Mouse (Mus musculus): Measurements from ENCODE around the gene Ccdc174. TPM values are rescaled to one million over a fixed set of nuclear protein-coding genes. Genes with fewer than 3 reads are reported as not detected.
A peak's percentile ranks its signal among the peaks of the same experiment; 100 is the strongest.
"Not testable (repeated sequence)": the region's sequence is repeated elsewhere in the genome, so short reads cannot be mapped to it uniquely, and the experiment has no call there.

Gene Ccdc174
- polyA plus RNA-seq, 1 experiment from 2014 or later: 47.5 TPM

DNA sequence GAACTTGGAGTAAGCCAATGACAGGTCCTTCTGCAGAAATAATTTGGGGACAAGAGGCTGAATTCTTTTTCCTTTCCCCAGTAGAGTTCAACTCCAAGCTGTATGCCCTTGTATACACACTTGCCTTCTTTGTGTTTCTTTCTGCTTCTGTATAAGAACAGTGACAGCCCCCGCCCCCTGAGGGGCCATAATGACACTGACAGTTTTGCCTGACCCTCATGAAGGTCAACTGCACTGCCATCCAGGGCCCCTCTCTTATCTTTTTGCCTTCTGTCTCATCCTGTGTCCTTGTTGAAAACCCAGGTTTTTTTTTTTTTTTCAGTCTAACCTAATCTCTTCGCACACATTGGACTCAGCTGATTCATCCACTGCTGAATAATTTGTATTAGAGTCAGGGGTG, 5.1 kb upstream of the Ccdc174 start:
- Histone ChIP-seq H3K4me1 (replicated peaks) (peaks cover 5% of the 10 kb centered on the region), H3K36me3 (no peaks in the 10 kb centered on the region), H3K27me3 (peaks cover 7% of the 10 kb centered on the region; the same call in 1 of the 2 replicates), H3K4me3 (replicated peaks) (no peak overlapping the region), H3K9ac (replicated peaks) (no peak overlapping the region), H3K4me2 (replicated peaks) (no peak overlapping the region), H3K27ac (no peak overlapping the region), H3K9me3 (peaks cover 3% of the 10 kb centered on the region; the same call in 1 of the 2 replicates)
- 72% methylated on average over 2 of the region's 2 CpGs for WGBS
- ATAC-seq: no peak

DNA sequence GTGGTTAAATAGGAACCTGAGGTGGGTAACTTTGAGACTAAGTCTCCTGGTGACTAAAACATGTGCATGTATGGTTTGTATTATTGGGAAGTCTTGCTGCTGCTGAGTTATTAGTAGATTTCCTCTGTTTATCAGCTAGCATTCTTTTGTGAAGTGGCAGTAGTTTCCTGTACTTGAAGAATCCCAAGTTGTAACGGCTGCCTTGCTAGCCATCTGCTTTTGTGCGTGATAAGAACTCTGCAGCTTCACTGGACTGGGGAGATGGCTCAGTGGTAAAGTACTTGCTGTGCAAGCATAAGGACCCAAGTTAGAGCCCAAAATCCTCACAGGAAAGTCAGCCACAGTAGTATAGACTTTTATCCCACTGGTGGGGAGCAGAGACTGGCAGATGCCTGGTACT, 6.0 kb downstream of the Ccdc174 start:
- ATAC-seq: no peak
- no peak overlapping the region for H3K4me2 ChIP-seq (replicated peaks)
- no peak overlapping the region for H3K4me3 ChIP-seq (replicated peaks)
- H3K9me3 ChIP-seq: no peaks in the 10 kb centered on the region
- 92% methylated on average over 2 of the region's 2 CpGs for WGBS
- no peak overlapping the region for H3K9ac ChIP-seq (replicated peaks)
- H3K27me3 ChIP-seq: no peaks in the 10 kb centered on the region
- peaks cover 11% of the 10 kb centered on the region for H3K4me1 ChIP-seq (replicated peaks)
- H3K27ac ChIP-seq: no peak overlapping the region
- H3K36me3 ChIP-seq: peaks cover 67% of the 10 kb centered on the region

DNA sequence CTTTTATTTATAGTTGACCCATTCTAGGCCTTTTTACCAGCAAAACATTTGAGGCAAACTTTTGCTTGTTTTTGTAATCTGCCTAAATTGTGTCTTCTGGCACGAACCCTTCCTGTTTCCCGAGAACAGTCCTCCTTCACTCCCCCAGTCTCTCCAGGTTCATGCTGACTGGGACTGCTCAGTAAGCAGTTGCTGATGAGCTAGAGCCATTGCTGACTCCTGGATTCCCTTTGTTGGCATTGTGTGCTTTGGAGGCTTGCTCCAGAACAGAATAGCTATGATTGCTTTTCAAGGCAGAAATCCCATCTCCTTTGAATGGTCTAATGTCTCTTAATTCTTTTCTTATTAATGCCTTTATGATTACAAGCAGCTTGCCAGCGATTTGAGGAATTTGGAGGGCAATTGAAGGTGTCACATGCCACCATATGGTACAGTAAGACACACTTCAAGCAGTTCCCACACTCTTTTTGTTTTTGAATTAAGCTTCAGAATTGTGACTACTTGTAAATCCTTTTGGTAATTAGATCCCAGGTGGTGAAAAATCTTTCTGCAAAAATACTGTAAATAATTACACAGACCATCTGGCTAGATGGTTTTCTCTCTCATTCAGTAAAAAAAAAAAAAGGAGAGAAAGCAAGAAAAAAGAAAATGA, 11.5 kb downstream of the Ccdc174 start:
- Histone ChIP-seq H3K27ac (no peak overlapping the region), H3K4me1 (replicated peaks) (no peaks in the 10 kb centered on the region), H3K9me3 (no peaks in the 10 kb centered on the region), H3K27me3 (no peaks in the 10 kb centered on the region), H3K4me3 (replicated peaks) (no peak overlapping the region), H3K4me2 (replicated peaks) (no peak overlapping the region), H3K36me3 (peaks cover 82% of the 10 kb centered on the region), H3K9ac (replicated peaks) (no peak overlapping the region)
- WGBS: 75% methylated on average over 3 of the region's 3 CpGs
- ATAC-seq: no peak

DNA sequence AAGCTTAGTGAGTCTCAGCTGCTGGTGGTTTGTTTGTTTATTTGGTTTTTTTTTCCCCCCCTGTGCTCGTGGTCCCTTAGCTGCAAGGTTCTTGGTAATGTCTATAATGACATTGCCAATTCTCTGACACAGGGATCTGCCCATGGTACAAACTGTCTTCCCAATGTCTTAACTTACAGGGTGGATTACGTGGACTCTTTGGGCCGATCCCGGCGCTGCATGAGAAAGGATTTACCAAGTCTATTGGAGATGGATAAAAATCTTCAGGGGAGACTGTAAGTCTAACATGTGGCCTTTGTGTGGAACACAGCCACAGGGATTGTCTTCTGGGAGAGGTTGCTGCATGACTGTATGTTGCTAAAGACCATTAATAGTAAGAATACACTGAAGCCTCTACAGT, 12.8 kb downstream of the Ccdc174 start:
- no peaks in the 10 kb centered on the region for H3K4me1 ChIP-seq (replicated peaks)
- H3K9ac ChIP-seq (replicated peaks): no peak overlapping the region
- 87% methylated on average over 5 of the region's 5 CpGs for WGBS
- no peaks in the 10 kb centered on the region for H3K9me3 ChIP-seq
- no peaks in the 10 kb centered on the region for H3K27me3 ChIP-seq
- peaks cover 87% of the 10 kb centered on the region for H3K36me3 ChIP-seq
- H3K4me3 ChIP-seq (replicated peaks): no peak overlapping the region
- ATAC-seq: no peak
- no peak overlapping the region for H3K4me2 ChIP-seq (replicated peaks)
- H3K27ac ChIP-seq: no peak overlapping the region

DNA sequence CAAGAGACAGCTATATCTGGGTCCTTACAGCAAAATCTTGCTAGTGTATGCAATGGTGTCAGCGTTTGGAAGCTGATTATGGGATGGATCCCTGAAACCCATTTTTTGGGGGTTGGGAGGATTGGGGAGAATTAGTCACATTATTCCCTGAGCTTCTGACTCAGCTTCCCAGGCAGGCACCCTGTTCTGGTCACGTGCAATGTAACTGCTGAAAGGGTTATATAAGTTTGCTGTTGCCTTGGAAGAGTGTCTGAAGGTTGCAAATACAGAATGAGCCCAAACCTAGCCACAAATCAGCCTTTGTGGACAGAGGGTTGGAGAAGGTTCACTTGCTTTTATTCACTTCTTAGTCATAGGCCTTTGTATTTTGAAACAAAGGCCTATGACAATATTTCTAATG, 13.9 kb downstream of the Ccdc174 start:
- no peak for ATAC-seq
- Histone ChIP-seq H3K4me2 (replicated peaks) (no peak overlapping the region), H3K36me3 (peaks cover 89% of the 10 kb centered on the region), H3K9ac (replicated peaks) (no peak overlapping the region), H3K9me3 (no peaks in the 10 kb centered on the region), H3K4me3 (replicated peaks) (no peak overlapping the region), H3K27ac (no peak overlapping the region), H3K4me1 (replicated peaks) (no peaks in the 10 kb centered on the region), H3K27me3 (no peaks in the 10 kb centered on the region)
- WGBS: 100% methylated on average over 2 of the region's 2 CpGs

DNA sequence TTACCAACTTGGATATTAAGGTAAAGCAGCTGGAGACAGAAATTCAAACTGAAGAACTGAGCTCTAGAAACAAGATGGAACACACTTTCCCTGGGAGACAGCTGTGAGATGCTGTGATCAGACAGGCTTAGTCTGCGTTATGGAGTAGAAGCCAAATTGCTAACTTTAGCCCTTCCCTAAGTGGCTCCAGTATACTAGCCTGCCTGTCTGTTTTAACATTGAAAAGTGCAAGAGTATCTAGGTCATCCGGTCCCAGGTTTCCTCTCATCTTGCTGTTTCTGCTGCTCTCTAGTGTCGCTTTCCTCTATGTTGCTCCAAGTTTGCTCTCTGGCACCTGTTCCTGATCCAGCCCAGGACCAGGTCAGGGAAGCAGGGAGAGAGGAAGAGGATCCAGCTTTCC, 18.9 kb downstream of the Ccdc174 start:
- no peak overlapping the region; the same call in 1 of the 2 replicates for H3K9ac ChIP-seq (replicated peaks)
- no peak overlapping the region for H3K27ac ChIP-seq
- H3K27me3 ChIP-seq: no peaks in the 10 kb centered on the region
- 93% methylated on average over 3 of the region's 3 CpGs for WGBS
- no peak overlapping the region for H3K4me3 ChIP-seq (replicated peaks)
- no peaks in the 10 kb centered on the region for H3K4me1 ChIP-seq (replicated peaks)
- no peak overlapping the region for H3K4me2 ChIP-seq (replicated peaks)
- no peak for ATAC-seq
- no peaks in the 10 kb centered on the region for H3K9me3 ChIP-seq
- H3K36me3 ChIP-seq: peaks cover 89% of the 10 kb centered on the region

DNA sequence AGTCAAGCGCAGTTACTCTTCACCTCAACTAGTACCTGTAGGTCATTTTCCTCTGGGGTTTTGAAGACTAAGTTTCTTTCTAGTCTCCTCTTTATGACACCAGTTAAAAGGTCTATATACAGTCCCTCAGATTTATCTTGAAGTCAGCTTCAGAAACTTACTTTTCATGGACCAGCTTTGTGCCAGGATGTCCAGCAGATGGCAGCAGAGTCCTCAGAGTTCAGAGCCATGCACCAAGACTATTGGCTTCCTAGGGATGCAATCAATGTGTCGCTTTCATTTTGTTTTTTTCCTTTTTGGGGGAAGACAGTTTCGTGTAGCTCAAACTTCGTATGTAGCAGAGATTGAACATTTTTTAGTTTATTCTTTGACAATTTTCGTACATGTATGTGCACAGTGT, 23.7 kb downstream of the Ccdc174 start:
- Histone ChIP-seq H3K4me2 (replicated peaks) (no peak overlapping the region), H3K36me3 (peaks cover 54% of the 10 kb centered on the region), H3K27ac (no peak overlapping the region), H3K9me3 (no peaks in the 10 kb centered on the region), H3K4me3 (replicated peaks) (no peak overlapping the region), H3K27me3 (no peaks in the 10 kb centered on the region), H3K4me1 (replicated peaks) (0 out of 2 replicates have a peak, but pooled peaks cover 4% of the 10 kb centered on the region), H3K9ac (replicated peaks) (no peak overlapping the region)
- peak; percentile 58; the same call in 1 of the 2 replicates for ATAC-seq
- WGBS: 31% methylated on average over 5 of the region's 5 CpGs

DNA sequence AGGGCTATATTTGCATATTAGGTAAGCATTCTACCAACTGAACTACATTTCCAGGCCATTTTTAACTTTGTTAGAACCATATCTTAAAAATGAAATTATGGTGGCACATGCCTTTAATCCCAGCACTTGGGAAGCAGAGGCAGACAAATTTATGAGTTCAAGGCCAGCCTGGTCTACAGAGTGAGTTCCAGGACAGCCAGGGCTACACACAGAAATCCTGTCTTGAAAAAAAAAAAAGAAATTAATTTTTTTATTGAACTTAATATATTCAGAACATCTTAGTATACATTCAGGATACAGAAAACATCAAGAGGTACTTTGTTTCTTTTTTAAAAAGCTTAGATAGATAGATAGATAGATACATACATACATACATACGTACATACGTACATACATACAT, 24.7 kb downstream of the Ccdc174 start, which contains the start of gene 4930590J08Rik:
Gene 4930590J08Rik, plus strand, starts transcription at position 301 of the 400 bp plus-strand sequence.
- peaks cover 44% of the 10 kb centered on the region for H3K36me3 ChIP-seq
- not testable (repeated sequence) for H3K4me1 ChIP-seq (replicated peaks); H3K4me3 ChIP-seq (replicated peaks); H3K9me3 ChIP-seq; H3K4me2 ChIP-seq (replicated peaks); ATAC-seq; H3K27ac ChIP-seq; H3K27me3 ChIP-seq; H3K9ac ChIP-seq (replicated peaks)
- 98% methylated on average over 2 of the region's 2 CpGs for WGBS

DNA sequence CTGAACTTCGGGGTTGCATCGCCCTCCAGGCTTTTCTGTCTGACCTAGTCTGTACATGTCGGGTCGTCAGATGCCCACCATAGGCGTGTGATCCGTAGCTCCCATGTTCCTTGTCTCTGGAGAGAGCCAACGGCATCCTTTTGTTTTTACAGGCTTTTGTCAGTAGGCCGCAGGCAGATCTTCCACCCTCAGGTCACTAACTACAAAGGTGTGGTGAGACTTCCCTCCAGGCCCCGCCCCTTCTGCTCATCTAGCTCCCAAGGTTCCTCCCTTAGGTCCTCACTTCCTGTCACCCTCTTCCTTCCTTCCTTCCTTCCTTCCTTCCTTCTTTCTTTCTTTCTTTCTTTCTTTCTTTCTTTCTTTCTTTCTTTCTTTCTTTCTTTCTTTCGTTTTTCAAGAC, 36.2 kb downstream of the Ccdc174 start:
- WGBS: 88% methylated on average over 10 of the region's 10 CpGs

DNA sequence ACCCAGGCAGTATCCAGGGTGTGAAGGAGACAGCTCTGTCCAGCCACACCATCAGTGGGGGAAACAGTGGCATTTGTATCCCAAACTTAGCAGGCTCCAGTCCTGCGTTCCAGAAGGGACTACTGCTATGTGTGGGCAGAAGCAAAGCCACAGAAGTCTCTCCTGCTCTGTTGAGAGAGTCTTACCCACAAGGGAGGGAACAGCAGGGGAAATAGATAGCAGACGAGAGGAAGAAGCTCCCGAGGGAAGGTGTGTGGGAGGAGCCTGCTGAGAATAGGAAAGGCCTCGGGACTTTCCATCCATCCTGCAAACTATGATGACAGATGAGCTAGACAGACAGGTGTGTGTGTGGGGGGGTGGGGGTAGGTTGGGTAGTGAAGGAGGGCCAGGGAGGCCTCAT, 39.4 kb downstream of the Ccdc174 start:
- Histone ChIP-seq H3K36me3 (no peaks in the 10 kb centered on the region), H3K27me3 (no peaks in the 10 kb centered on the region), H3K9me3 (no peaks in the 10 kb centered on the region), H3K4me1 (replicated peaks) (no peaks in the 10 kb centered on the region), H3K4me3 (replicated peaks) (no peak overlapping the region), H3K9ac (replicated peaks) (no peak overlapping the region), H3K27ac (no peak overlapping the region), H3K4me2 (replicated peaks) (no peak overlapping the region)
- WGBS: 61% methylated on average over 4 of the region's 4 CpGs
- no peak for ATAC-seq

More for the DNA sequence above, 36.2 kb downstream of the Ccdc174 start:
- H3K4me1 ChIP-seq (replicated peaks): no peaks in the 10 kb centered on the region
- no peak for ATAC-seq
- H3K27ac ChIP-seq: no peak overlapping the region
- H3K9ac ChIP-seq (replicated peaks): no peak overlapping the region
- no peaks in the 10 kb centered on the region for H3K9me3 ChIP-seq
- H3K27me3 ChIP-seq: no peaks in the 10 kb centered on the region
- no peak overlapping the region for H3K4me3 ChIP-seq (replicated peaks)
- no peaks in the 10 kb centered on the region for H3K36me3 ChIP-seq
- no peak overlapping the region for H3K4me2 ChIP-seq (replicated peaks)

DNA sequence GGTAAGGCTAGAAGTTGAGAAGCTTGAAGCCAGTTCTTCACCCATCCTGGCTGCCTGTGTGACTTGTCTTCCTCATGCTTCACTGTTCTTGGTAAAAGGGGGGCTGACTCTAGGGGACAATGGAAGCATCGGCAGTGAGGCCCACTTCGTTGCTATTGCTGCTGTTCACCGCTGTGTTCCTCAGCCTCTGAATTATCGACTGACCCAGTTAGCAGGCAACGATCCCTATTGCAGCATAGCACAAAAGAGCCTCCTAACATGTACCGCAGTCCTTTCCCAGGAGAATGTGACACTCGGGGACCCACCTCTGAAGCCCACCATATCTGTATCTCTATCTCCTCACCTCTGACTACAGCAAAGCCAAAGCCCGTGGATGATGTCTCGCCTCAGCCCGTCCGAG, 39.9 kb downstream of the Ccdc174 start:
- H3K27me3 ChIP-seq: no peaks in the 10 kb centered on the region
- no peak overlapping the region for H3K9ac ChIP-seq (replicated peaks)
- no peak for ATAC-seq
- H3K27ac ChIP-seq: no peak overlapping the region
- no peak overlapping the region for H3K4me3 ChIP-seq (replicated peaks)
- no peaks in the 10 kb centered on the region for H3K36me3 ChIP-seq
- no peaks in the 10 kb centered on the region for H3K9me3 ChIP-seq
- no peaks in the 10 kb centered on the region for H3K4me1 ChIP-seq (replicated peaks)
- WGBS: 81% methylated on average over 11 of the region's 11 CpGs
- H3K4me2 ChIP-seq (replicated peaks): no peak overlapping the region

DNA sequence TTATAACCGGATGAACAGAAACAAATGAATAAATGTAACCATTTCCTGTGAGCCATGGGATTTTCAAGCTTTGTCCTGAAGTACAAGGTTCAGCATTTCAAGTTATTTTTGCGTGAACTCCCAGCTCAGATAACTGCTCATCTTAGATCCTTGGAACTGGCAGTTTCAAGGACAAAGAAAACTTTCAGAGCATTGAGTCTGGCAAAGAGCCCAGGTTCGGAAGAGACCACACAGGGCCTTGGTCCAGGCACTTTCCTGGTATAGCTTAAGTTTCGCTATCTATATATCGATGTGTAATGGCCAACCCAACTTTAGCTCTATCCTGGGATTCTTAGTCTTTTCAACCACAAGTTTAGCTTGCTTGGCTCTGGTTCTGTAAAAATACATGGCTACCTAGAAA, 53.4 kb downstream of the Ccdc174 start:
- Histone ChIP-seq H3K9ac (replicated peaks) (no peak overlapping the region), H3K27ac (no peak overlapping the region), H3K4me3 (replicated peaks) (no peak overlapping the region), H3K4me1 (replicated peaks) (no peaks in the 10 kb centered on the region), H3K4me2 (replicated peaks) (no peak overlapping the region), H3K36me3 (no peaks in the 10 kb centered on the region), H3K9me3 (no peaks in the 10 kb centered on the region), H3K27me3 (no peaks in the 10 kb centered on the region)
- WGBS: 89% methylated on average over 5 of the region's 5 CpGs
- no peak for ATAC-seq

DNA sequence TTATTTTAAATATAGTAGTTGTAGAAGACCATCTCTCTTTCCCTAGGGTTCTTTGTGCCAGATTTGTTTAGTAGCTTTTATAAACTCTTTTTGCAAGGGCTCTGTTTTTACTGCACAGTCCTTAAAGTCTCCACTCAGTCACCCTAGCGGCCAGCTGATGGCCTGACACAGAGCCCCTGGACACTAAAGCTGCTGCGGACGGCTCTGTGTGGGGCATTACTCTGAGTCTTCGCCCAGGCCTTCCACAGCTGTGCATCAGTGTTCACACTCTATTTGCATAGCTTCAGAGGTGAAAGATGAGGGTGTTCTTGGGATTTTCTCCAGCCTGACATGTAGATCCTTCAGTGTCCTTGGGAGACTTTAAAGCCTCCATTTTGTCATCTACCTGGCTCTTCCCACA, 60.6 kb downstream of the Ccdc174 start:
- no peaks in the 10 kb centered on the region for H3K27me3 ChIP-seq
- no peaks in the 10 kb centered on the region for H3K9me3 ChIP-seq
- H3K36me3 ChIP-seq: no peaks in the 10 kb centered on the region
- WGBS: 24% methylated on average over 4 of the region's 4 CpGs
- no peak overlapping the region for H3K4me2 ChIP-seq (replicated peaks)
- no peaks in the 10 kb centered on the region for H3K4me1 ChIP-seq (replicated peaks)
- no peak overlapping the region for H3K4me3 ChIP-seq (replicated peaks)
- no peak overlapping the region for H3K27ac ChIP-seq
- no peak for ATAC-seq
- H3K9ac ChIP-seq (replicated peaks): no peak overlapping the region

Data from midbrain, embryonic 13.5 days (tissue).